Mouse (Mus musculus): Measurements from ENCODE around the gene Mrpl55.
"Not testable (repeated sequence)": the region's sequence is repeated elsewhere in the genome, so short reads cannot be mapped to it uniquely, and the experiment has no call there.

The Mrpl55 gene

DNA sequence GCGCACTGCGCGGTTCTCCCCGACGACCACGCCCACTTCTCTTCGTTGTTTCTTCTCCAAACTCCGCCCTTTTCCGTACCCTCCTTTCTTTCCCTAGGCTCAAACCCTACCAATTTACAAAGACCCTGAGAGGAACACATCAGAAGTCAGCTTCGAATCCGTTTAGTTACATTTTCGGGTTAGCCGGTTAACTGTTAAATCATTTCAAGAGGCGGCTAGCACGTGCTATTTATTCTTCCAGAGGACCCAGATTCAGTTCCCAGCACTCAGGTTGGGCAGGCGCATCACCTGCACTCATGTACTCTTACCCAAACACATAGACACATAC, 10.3 kb upstream of the Mrpl55 start, which contains the start of gene Guk1:
Gene Guk1, minus strand, starts transcription at position 154 of the 328 bp plus-strand sequence.
- no peak for DNase-seq (ENCODE audit: low spot score)

DNA sequence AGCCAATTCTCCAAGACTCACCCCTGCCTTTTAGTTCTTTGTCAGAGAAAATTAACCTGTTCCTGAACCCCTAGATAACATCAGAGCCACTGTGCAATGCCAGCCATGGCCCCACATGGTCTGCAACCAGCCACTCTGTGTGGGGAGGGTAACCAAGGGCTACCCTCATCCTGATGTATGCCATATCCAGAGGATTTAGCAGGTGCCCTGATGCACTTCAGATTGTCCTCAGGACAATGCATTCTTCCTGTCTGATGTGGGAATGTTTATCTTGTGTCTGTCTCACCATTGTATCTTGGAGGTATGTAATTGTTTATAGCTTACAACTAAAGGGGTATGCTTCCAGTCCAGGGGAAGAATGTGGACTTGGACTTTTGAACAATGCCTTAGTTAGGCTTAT, 6.1 kb upstream of the Mrpl55 start:
- no peak for DNase-seq (ENCODE audit: low spot score)

DNA sequence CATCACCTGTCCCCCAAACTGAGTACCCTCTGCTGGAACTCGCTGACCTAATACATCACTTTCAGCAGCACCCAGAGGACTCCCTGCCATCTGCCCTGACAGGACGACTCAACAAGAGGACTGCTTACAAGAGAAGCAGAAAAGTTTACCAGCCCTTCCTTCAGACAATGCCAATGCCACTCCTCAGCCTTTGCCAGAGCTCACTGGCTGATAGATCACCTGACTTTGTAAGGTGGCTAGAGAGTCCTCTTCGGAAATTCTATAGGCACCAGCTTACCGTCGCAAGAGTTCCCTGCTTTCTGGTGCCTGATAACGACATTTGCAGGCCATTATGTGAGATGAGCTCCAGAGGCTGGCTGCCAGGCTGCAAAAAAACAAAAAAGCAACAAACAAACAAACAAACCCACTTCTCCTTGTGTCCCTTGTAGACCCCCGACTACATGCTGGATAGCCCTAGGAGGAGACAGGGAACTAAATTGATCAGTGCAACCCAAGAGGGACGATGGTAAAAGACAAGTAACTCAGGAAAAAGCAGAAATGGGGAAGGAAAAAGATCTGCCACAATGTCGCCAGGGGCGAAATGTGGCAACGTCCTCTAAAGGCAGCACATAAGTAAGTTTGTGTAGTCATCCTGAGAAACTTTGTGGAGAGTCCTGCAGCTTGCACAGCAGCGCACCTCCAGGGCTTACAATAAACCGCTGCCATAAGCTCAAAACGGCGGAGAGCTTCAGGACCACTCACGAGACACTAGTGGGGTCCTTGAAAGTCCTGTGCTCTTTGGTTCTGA, 877 bp upstream of the Mrpl55 start:
- DNase-seq (ENCODE audit: low spot score): no peak

DNA sequence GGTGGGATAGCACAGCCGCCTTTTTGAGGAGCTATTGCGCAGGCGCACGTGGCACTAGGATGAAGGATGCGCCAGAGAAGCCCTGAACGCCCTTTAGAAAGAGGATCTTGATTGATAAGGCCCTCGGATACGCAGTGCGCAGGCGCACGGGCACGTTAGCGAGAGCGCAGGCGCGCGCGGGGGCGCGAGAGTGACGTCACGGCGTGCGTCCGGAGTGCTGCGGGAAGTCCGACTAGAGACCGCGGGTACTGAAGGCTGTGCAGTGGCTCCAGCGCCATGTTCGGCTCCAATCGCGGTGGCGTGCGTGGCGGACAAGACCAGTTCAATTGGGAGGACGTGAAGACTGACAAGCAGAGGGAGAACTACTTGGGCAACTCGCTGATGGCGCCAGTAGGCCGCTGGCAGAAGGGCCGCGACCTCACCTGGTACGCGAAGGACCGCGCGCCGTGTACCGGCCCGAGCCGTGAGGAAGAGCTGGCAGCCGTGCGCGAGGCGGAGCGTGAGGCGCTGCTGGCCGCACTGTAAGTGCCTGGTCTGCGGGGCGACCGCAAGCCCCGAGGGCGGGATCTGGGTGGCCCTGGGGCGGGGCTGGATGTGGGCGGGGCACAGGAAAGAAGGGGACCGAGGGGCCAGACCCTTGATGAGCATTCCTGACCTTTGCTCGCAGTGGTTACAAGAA, 6.0 kb downstream of the Mrpl55 start, which contains the start of gene 2310033P09Rik:
Gene 2310033P09Rik, plus strand, starts transcription at position 169 of the 679 bp plus-strand sequence.
- DNase-seq (ENCODE audit: low spot score): peak; percentile 92

DNA sequence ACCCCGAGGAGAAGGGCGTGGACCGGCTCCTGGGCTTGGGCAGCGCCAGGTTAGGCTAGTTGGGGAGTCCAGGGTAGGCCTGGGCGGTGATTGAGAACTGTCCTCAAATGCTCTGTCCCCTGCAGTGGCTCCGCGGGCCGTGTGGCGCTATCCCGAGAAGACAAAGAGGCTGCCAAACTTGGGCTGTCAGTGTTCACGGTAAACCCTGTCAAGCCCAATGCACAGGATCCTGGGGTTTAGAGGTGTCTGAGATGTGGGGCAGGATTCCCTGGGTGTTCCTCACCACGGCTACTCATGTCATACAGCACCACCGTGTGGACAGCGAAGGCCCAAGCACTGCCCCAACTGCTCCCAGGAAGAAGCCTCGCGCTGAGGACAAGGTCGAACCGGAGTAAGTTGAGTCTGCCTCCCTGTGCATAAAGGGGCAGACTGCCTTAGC, 6.7 kb downstream of the Mrpl55 start:
- DNase-seq (ENCODE audit: low spot score): peak; percentile 70

DNA sequence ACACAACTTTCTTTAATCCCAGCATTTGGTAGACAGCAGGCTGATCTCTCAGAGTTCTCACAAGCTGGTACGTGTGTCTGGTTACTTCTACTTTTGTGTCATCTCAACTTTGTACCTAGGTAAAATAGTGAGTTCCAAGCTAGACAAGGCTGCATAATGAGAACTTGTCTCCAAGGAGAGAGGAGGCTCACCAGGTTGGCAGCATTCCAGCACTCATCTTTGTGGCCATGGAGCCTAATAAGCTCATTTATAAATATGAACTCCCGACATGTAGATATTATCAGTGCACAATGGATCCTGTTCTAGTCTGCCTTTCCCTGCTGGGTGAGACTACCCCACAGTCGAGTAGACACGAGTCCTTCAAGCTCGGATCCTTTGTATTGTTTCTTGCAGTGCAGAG, 7.3 kb downstream of the Mrpl55 start:
- no peak for DNase-seq (ENCODE audit: low spot score)

DNA sequence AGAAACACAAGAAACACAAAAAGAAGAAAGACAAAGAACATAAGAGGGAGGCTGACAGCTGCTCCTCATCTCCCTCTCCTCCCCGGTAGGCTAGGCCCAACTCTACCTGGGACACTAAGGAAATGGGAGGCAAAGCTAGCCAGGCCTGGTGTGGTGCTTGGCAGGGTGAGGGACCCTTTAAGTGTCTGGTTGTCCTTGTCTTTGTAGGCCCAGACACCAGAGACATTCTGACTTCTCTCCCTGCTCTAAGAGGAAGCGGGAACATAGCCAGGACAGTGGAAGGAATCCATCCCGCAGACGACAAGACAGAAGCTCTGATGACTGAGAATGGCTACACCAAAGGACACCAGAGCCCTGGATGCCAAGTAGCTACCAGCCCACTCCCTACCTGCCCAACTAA, 7.7 kb downstream of the Mrpl55 start:
- no peak for DNase-seq (ENCODE audit: low spot score)

DNA sequence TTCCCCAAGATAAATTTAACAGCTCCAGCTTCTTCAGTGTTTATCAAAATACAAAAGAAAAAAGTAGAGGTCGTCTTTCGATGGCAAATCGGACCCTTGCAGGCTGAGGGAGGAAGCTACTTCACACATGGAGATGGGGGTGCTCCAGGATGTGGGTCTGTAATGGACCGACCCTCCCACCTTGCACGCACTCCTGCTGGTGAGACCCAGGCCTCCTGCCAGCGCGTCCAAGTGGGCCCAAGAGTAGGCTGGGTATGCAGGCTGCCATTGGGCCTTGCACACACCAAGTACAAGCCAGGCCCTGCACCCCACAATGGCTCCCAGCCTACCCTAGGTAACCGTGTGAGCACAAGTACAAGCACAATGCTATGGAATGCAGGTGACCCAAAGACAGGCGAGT, 9.3 kb downstream of the Mrpl55 start:
- DNase-seq (ENCODE audit: low spot score): not testable (repeated sequence)

DNA sequence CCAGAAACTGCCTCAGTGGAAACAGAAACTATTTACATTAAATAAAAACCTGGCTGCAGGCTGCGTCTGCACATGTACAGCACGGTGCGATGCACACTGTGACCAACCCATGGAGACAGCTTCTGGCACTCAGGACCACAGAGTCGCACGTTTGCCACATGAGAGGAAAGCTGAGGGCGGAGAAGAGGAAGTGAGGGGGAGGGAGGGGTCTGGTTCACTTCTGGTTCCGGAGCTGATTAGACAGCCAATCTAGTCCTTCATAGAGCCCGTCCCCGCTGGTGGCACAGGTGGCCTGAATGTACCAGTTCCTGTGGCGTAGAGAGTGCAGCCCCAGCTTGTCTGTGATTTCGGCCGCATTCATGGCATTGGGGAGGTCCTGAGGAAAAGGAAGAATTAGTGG, 10.0 kb downstream of the Mrpl55 start:
- not testable (repeated sequence) for DNase-seq (ENCODE audit: low spot score)

DNA sequence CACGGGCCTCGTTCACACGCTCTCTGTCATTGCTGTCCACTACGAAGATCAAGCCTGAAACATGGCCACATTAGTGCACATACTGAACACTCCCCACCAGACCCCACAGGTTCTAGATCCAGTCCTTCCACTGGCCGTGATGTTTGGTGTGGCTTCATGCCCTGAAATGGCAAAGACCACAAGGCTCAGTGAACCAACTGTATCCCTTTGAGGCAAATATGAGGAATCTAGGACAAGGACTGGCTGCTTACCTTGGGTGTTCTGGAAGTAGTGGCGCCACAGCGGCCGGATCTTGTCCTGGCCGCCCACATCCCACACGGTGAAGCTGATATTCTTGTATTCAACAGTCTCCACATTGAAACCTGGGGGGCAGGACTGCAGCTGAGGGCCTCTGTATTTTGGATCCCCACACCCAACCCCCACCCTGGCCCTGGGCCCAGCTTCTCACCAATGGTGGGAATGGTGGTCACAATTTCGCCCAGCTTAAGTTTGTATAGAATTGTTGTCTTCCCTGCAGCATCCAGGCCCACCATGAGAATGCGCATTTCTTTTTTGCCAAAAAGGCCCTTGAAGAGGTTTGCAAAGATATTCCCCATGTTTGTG, 10.7 kb downstream of the Mrpl55 start:
- no peak for DNase-seq (ENCODE audit: low spot score)

DNA sequence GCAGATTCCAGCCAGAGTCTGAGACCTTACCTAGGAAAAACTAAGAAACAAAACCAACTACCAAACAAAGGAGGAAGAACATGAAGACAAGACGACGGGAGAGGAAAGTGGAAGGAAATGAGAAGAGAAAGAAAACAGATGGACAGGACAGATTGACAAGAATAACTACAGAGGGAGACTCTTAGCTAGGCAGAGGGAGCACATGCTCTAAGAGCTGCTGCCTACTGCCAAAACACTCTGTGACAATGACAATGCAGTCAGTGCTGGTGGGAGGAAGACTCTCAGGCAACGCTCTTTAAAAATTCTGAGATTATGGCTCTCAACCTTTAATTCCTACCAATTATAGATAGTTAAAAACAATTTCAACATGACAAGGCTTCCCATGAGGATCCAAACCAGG, 14.7 kb downstream of the Mrpl55 start:
- no peak for DNase-seq (ENCODE audit: low spot score)

DNA sequence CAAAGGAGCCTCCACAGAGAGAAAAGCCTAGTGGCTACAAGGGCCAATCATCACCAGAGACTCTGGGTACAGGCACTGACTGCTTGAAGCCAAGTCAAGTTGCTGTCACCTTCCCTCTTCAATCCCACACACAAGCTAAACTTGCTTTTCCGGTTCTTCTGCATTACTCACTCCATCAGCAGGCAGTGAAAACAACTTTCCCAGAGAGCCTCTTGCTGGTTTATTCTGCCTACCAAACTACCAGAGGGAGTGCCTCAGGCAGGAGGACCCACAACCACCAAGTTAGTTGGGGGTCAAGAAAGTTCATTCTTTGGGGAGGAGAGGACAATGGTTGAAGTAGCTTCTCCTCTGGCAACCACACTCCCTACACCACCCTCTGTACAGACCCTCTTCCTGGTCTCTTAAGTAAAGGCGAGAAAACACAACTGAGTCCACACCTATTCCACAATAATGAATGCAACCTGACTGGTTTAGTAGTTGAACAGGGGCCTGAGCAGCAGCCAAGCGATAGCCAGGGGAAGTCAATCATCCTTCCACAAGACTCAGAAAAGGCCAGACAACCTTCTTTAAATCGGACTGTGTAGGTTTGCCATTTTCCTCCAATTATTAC, 16.2 kb downstream of the Mrpl55 start:
- DNase-seq (ENCODE audit: low spot score): no peak

DNA sequence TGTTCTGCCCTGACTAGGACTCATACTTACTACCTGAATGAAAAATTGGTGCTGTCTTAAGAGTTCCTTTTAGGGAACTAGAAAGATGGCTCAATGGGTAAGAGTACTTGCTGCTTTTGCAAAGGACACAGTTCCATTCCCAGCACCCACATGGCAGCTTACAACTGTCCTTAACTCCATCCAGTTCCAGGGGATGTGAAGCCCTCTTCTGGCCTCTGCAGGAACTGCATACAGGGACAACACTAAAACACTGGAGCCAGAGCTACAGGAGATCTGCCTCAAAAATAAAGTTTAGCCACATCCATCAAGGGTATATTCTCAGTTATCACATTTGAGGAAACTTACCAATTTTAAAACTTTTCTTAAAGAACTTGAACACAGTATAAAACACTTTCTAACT, 16.8 kb downstream of the Mrpl55 start:
- DNase-seq (ENCODE audit: low spot score): no peak

DNA sequence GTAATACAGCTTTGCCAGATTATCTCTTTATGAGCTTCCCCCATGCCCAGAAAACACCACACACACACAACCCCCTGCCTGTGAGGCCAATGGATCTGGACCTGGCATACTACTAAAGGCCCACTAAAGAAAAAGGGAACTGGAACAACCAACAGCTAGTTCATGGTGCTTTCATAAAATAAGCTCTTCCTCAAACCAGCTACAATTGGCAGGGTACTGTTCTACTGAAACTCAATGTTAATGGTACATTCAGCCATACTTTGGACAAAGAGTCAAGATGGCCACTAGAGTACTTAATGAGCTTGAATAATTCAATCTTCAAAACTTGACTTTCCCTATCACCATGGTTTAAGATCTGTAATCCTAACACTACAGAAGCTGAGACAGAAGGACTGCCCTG, 19.3 kb downstream of the Mrpl55 start:
- DNase-seq (ENCODE audit: low spot score): no peak

DNA sequence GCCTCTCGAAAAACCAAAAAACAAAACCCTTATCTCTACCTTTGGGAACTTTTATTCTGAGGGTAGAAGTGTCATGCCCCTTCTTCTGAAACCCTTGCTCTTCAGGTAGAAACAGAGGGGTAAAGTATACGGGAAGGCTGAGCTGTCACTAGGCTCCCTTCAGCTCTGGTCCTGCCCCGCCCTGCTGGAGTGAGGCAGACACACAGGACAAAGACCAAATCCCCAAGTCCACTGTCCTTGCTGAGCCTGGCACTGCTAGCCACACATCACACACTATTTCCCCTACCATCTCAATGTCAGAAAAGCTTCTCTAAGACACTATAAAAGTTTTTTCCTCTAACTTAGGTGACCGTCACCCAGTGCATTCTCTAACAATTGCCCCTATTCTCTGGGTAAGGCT, 20.0 kb downstream of the Mrpl55 start:
- DNase-seq (ENCODE audit: low spot score): no peak

DNA sequence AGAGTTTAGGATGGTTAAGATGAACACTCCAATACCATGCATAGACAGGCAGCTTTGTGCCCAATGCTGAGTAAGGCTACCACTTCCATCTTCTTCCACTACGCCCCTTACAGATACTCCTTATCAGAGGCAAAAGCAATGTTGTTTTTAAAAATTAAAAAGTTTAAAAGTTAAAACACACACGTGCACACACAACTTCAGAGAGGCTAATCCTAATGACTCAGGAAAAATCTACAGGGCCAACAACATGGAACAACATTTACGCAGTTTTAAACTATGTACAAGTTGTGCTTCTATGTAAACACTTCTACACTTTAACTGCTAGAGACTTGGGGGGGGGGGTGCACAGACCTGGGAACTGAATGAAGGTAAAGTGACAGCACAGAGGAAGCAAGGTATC, 21.7 kb downstream of the Mrpl55 start:
- no peak for DNase-seq (ENCODE audit: low spot score)

DNA sequence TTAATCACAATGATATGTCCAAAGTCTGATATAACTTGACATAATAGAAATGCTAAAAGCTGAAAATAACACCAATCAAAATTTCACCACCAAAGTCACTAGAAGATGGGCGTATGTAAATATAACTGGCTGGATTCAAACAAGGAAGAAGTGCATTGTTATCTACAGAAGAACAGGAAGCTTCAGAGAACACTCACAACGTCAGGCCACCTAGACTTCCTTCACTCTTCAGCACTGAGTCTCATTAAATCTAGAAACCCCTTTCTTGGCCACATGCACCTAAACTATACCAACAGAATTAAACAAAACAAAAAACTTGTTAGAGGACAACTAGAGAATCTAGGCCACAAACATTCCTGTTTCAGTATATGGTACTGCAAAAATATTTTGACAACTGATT, 22.2 kb downstream of the Mrpl55 start:
- DNase-seq (ENCODE audit: low spot score): no peak

DNA sequence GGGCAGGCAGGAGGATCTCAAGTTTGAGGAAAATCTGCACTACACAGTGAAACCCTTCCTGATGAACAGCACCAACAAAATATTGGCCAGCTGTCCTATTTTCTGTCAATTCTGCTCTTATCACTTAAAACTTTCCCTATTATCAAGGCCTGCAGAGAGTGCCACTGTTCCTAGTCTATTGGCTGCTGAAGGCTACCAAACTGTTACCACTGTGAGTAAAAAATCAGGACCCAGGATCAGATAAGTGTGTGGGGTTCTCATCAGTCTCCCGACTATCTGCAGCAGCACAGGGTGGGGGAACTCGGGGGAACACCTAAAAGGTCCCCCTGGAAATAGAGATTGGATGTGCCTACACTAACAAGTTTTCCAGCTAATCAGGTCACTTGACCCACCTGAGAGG, 22.9 kb downstream of the Mrpl55 start:
- no peak for DNase-seq (ENCODE audit: low spot score)

DNA sequence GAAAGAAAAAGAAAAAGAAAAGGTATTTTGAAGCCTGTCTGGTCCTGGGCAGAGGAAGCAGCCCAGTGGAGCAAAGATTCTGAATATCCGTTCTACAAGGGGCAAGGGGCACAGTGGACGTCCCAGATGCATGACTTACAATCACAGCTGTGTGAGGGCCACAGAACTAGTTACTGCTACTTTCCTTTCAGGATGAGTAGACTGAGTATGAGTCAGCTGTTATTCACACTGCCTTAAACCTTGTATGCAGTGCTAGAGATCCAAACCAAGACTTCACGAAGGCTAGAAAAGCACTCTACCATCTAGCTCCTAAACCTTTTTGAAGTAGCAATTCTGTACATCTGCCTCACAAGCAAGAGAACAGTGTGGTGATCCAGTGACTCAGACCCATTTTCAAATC, 24.0 kb downstream of the Mrpl55 start:
- no peak for DNase-seq (ENCODE audit: low spot score)

DNA sequence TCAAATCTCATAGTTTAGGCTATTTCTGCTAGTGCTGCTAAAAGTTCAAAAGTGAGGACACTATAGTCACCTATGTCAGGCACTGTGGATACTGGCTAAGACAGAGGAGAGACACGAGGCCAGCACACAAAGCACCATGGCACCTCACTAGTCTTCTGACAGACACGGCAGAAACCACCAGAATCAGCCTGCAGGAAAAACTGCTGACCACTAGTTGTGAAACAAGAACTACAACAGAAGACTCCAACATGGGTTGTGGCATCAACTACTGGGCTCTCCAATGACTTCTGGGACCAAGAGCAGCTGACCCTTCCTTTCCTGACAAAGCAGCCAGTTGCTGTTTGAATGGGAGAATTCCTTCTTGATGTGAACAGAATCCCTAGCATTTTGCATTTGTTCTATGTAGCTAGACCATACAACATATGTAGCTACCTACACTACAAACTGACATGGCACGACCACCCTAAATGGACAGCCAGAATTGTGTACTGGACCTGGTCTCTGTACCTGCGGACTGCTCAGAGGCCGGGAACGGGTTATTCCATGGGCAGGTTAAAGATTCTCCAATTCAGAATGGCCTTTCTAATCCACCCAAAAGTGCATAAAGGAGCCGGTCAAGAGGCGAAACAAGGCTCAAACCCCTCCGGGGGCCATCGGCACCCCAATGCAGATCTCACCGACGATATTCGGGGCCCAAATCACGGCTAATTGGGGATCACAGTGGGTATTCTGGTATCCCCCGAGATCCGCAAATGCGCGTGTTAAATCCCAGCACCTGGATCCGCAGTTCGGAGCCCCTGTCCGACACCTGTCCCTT, 24.7 kb downstream of the Mrpl55 start:
- no peak for DNase-seq (ENCODE audit: low spot score)

DNA sequence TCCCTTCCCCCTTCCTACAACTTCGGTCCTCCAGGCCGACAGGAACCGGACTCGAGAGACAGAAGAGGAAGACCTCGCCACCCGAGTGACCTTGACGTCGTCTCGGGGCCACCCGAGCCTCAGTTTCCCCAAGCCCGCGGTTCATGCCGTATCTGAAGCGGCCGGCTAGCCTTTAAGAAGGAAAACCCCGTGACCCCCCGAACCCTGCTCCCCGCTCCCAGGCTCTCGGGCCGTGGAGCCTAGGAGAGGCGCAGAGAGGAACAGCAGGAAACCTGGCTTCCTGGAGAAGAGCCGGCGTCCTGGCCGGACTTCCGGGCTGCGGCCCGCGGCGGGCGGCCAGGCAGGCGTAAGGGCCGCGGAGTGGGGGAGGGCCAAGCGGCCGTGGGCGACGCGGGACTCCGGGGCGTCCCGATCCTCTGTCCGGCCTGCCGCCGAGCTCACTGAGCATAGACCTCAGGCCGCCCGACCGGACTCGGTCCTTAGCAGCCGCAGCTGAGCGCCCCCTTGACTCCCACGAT, 25.4 kb downstream of the Mrpl55 start:
- DNase-seq (ENCODE audit: low spot score): no peak
